Mouse (Mus musculus): ENCODE data around the gene Ttyh3. TPM values are rescaled to one million over a fixed set of nuclear protein-coding genes. Genes with fewer than 3 reads are reported as not detected.
"Not testable (repeated sequence)": the region's sequence is repeated elsewhere in the genome, so short reads cannot be mapped to it uniquely, and the experiment has no call there.

Ttyh3 gene
- 11.7 and 24.4 TPM in 2 replicates for polyA plus RNA-seq (2012; rRNA removed)

DNA sequence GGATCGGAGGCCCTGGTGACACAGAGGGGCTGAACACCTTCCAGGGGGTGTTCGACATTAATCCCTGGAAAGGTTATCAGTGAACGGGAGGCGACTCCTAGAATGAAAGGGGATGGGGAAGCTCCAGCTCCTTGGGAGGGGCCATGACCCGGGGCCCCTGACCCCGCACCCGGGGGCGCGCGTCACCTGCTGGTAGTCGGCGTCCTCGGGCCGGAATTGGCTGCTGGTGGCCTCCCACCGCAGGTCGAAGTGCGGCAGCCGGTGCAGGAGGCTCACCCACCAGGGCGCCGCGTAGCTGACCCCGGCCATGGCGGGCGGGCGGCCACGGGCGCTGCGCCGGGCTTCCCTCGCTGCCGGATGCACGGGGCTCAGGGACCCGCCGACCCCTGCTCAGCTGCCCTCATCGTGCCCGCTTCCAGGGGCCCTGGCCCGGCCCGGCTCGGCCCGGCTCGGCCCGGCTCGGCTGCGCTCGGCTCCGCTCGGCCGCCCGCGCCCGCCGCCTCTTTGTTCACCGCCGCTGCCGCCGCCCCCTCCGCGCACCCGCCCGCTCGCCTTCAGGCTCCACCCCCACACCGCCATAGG, at the start of gene Ttyh3:
Gene Ttyh3 (minus strand): TSS at position 513 of the 582 bp plus-strand sequence.
- peak; percentile 84 for DNase-seq (ENCODE audit: low spot score)

DNA sequence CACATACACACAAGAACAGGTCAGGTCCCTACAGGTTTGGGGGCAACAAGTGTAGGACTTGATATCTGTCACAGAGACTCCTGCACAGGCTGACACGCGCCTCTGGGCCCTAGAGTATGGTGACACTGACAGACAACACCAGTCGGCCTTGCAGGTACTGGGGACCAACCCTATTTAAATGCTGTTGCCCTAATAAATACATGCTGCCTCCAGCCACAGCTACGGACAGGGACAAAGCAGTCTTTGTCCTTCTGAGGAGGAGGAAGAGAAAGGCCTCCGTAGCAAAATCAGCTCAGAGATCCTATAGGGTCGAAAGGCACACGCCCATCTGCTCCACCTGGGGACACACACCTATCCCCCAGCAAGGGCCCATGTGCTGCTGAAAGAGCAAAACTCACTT, 47.2 kb upstream of the Ttyh3 start:
- DNase-seq (ENCODE audit: low spot score): no peak

DNA sequence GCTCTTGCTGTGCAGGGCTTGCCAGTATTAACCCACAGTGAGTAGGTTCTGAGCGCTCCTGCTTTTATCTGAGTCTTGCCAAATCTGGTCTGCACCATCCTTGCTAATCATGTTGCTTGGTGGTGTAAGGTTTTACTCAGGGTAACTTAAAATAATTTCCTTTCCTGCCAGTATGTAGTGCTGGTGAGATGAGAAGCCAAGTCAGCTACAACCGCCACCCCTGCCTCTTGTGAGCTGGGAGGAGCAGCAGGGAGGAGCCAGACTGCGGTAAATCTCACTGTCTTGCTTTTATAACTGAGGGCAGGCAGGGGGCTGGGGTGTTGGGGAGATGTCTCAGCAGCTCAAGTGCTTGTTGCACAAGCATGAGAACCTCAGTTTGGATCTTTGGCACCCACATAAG, 39.6 kb upstream of the Ttyh3 start:
- DNase-seq (ENCODE audit: low spot score): no peak

DNA sequence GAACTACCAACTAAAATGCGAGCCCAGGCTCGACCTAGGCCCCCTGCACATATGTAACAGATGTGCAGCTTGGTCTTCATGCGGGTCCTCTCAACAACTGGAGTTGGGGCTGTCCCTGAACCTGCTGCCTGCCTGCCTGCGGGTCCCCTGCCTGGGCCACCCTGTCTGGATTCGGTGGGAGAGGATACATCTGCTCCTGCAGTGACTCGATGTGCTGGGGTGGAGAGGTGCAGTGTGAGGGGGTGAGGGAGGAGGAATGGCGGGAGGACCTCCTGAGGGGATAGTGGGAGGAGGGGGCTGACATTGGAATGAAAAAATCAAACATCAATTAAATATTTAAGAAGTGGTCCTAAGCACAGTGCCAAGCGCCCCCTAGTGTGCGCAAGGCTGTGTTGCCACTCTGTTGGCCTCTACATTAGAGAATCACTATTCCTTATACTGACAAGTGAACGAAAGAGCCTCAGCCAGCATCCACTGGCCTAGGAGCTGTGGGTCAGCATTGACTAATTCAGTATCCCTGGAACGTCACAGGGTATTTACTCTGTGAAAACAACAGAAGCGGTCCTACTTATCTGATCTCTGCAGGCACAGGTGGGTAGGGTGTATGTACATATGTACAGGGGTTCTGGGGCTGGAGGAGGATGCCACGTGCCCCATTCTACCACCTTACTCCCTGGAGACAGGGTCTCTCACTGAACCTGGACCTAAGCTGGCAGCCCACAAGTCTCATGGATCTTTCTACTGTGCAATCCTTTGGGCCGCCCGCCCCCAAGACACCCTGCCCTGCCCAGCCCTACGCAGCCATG, 35.7 kb upstream of the Ttyh3 start:
- DNase-seq (ENCODE audit: low spot score): no peak

DNA sequence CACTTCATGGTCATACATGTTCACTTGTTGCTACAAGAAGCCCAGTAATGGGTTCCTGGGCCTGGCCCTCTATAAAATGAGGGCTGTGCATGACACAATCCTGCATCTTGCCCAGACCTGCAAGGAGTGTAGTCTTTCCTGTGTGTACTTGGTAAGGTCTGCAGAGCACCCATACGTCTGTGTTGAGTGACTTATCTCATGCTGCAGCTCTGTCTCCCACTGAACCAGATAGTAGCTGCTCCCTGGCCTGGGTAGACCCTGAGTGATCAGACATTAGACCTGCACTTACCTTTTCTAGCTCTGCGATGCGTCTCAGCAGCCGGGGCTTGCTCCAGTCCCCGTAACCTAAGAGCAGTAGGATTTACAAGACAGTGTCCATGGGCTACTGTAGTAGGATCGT, 33.3 kb upstream of the Ttyh3 start:
- DNase-seq (ENCODE audit: low spot score): no peak

- DNase-seq (ENCODE audit: low spot score): no peak
Measured at GRCm38 (mm10) chr5:140680950-140681349, 32.1 kb upstream of the Ttyh3 start.

GRCm38 (mm10) chr5:140680051-140680450, 31.2 kb upstream of the Ttyh3 start:
- DNase-seq (ENCODE audit: low spot score): no peak

- no peak for DNase-seq (ENCODE audit: low spot score)
Measured at GRCm38 (mm10) chr5:140677137-140677536, 28.3 kb upstream of the Ttyh3 start.

GRCm38 (mm10) chr5:140675640-140676039, 26.8 kb upstream of the Ttyh3 start:
- DNase-seq (ENCODE audit: low spot score): no peak

GRCm38 (mm10) chr5:140675079-140675478, 26.2 kb upstream of the Ttyh3 start:
- no peak for DNase-seq (ENCODE audit: low spot score)

DNA sequence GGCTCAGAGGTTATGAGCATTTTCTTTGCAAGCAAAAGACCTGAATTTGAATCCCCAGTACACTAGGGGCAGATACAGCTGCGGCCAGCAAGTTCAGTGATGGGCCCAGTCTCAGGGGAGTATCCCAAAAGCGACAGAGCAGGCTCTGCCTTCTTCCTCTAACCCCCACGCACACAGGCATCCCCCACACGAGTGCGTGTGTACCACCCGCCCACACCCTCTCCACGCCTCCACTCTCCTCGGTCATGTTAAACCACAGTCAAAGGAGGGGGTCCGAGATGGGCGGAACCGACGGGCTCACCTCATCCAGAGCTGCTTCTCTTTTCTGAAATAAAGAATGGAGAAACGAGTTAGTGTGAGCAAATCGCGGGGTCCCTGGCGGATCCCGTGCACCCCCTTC, 25.2 kb upstream of the Ttyh3 start:
- no peak for DNase-seq (ENCODE audit: low spot score)

- not testable (repeated sequence) for DNase-seq (ENCODE audit: low spot score)
Measured at GRCm38 (mm10) chr5:140672603-140673002, 23.8 kb upstream of the Ttyh3 start.

- no peak for DNase-seq (ENCODE audit: low spot score)
Measured at GRCm38 (mm10) chr5:140672115-140672514, 23.3 kb upstream of the Ttyh3 start.

GRCm38 (mm10) chr5:140663621-140664180, 14.9 kb upstream of the Ttyh3 start:
- peak; percentile 44 for DNase-seq (ENCODE audit: low spot score)

- DNase-seq (ENCODE audit: low spot score): no peak
Measured at GRCm38 (mm10) chr5:140662741-140663592, 14.1 kb upstream of the Ttyh3 start.

GRCm38 (mm10) chr5:140661875-140662643, 13.2 kb upstream of the Ttyh3 start:
- DNase-seq (ENCODE audit: low spot score): no peak

GRCm38 (mm10) chr5:140661427-140661826, 12.6 kb upstream of the Ttyh3 start:
- no peak for DNase-seq (ENCODE audit: low spot score)

GRCm38 (mm10) chr5:140660398-140660797, 11.6 kb upstream of the Ttyh3 start:
- DNase-seq (ENCODE audit: low spot score): no peak

GRCm38 (mm10) chr5:140659607-140660272, 10.9 kb upstream of the Ttyh3 start:
- DNase-seq (ENCODE audit: low spot score): no peak

DNA sequence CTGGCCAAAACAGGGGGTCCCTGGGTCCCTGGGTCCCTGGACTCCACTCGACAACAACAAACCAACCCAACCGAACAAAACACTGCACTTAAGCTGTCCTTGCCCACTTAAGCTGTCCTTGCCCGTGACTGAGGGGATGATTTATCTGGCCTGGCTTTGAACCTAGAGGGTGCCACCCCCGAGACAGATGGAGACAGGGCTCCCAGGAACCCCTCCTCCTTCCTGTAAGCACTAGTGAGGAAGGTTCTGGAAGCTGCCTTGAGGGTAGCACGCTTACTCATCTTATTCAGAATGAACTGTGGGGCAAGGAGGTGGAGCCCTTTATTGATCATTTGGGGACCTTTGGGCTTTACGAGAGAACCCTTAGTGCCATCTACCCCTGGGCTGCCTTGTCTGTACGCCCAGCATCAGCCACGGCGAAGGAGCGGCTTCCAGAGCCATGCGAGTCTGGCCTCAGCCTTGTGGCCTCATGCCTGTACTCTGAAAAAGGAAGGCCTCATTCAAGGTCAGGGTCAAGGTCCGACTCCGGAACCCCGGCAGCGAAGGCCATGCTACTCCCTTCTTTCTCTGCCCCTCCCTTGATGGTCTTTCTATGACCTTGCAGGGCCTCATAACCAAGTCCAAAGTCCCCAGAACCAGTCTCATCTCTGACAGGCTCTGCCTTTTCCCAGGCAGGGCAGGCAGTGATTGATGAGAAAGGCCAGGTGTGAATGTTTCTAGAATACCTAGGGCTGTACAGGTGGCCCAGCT, 5.4 kb upstream of the Ttyh3 start:
- no peak for DNase-seq (ENCODE audit: low spot score)

Measured in urinary bladder, adult 2 months (tissue).